Mouse (Mus musculus) left cerebral cortex, postnatal 10 days (tissue): Measurements from ENCODE around the gene H2-M10.5. TPM values are rescaled to one million over a fixed set of nuclear protein-coding genes. Genes with fewer than 3 reads are reported as not detected.
"Not testable (repeated sequence)": the region's sequence is repeated elsewhere in the genome, so short reads cannot be mapped to it uniquely, and the experiment has no call there.

ENCODE experiments used
- DNase-seq, 2 experiments: peaks; one replicate each; pipeline ENCODE4 v3.0.0; 2021 to 2022; ENCODE audit warnings: low spot score in 2 of 2, mixed read lengths in 1 of 2; ENCODE audit errors: extremely low spot score in 1 of 2
- intact Hi-C: fragments of 180-260 bp; cut with DNase I; formaldehyde crosslinking; loops from one replicate; pipeline ENCODE4 v1.15.1; 2025
- total RNA-seq, 2 experiments: library from RNA; stranded (reverse); gene quantifications; 2 replicates each; pipeline ENCODE4 v1.2.3; 2021

Gene H2-M10.5
- total RNA-seq: not detected

- DNase-seq, intact Hi-C loops: not testable (repeated sequence)
These were observed at the start of gene H2-M10.5 for GRCm38 (mm10) chr17:36772610-36773009. H2-M10.5 (plus strand) TSS chr17:36772910.

GRCm38 (mm10) chr17:36726046-36726445 is 46.7 kb upstream of the H2-M10.5 start:
- intact Hi-C loops: no loop called here
- DNase-seq: peak in 1 of 2 experiments; percentile 4

- no peak for DNase-seq
- intact Hi-C loops: no loop called here
These were observed 8.9 kb upstream of the H2-M10.5 start for GRCm38 (mm10) chr17:36763816-36764215.

GRCm38 (mm10) chr17:36764244-36764643 is 8.5 kb upstream of the H2-M10.5 start:
- intact Hi-C loops: not testable (repeated sequence)
- DNase-seq: peak; percentile 45 to 58

- DNase-seq, intact Hi-C loops: not testable (repeated sequence)
These were observed 7.3 kb upstream of the H2-M10.5 start for GRCm38 (mm10) chr17:36765403-36765802.

GRCm38 (mm10) chr17:36781533-36781932 is 8.8 kb downstream of the H2-M10.5 start:
- DNase-seq: no peak
- intact Hi-C loops: no loop called here

- intact Hi-C loops: loop anchor here (5.0 kb wide), 1 partner anchor 429 kb away; no protein-coding TSS in a partner anchor
- DNase-seq: peak in 1 of 2 experiments; percentile 9
These were observed 13.8 kb downstream of the H2-M10.5 start for GRCm38 (mm10) chr17:36786483-36786886.

- DNase-seq: no peak
- intact Hi-C loops: loop anchor here (5.0 kb wide), 1 partner anchor 431 kb away; no protein-coding TSS in a partner anchor
These were observed 15.6 kb downstream of the H2-M10.5 start for GRCm38 (mm10) chr17:36788351-36788750.

- DNase-seq: peak; percentile 85 to 86
- intact Hi-C loops: loop anchor here (5.0 kb wide), 1 partner anchor 432 kb away; no protein-coding TSS in a partner anchor
These were observed 16.1 kb downstream of the H2-M10.5 start for GRCm38 (mm10) chr17:36788801-36789200.

GRCm38 (mm10) chr17:36799493-36799892 is 26.8 kb downstream of the H2-M10.5 start:
- DNase-seq: no peak
- intact Hi-C loops: no loop called here

- intact Hi-C loops, DNase-seq: not testable (repeated sequence)
These were observed 27.3 kb downstream of the H2-M10.5 start for GRCm38 (mm10) chr17:36799921-36800462.

GRCm38 (mm10) chr17:36811871-36812270 is 39.2 kb downstream of the H2-M10.5 start, which contains the start of gene H2-M10.6:
H2-M10.6 (plus strand) TSS chr17:36812171.
- no peak for DNase-seq
- intact Hi-C loops: loop anchor here (2.0 kb wide), 1 partner anchor 447 kb away; no protein-coding TSS in a partner anchor

- peak in 1 of 2 experiments; percentile 51 for DNase-seq
- intact Hi-C loops: no loop called here
These were observed 51.3 kb downstream of the H2-M10.5 start for GRCm38 (mm10) chr17:36824005-36824404.

GRCm38 (mm10) chr17:36825525-36825924 is 52.8 kb downstream of the H2-M10.5 start:
- intact Hi-C loops: no loop called here
- DNase-seq: no peak

Other genes with a start within 250 kb of the H2-M10.5 start
- gene H2-M11, start 225.8 kb upstream of the H2-M10.5 start, total RNA-seq: not detected
- gene H2-M9, start 130.2 kb upstream of the H2-M10.5 start, total RNA-seq: not detected
- gene H2-M1, start 100.7 kb upstream of the H2-M10.5 start, total RNA-seq: not detected
- not detected for gene H2-M10.6, start 39.3 kb downstream of the H2-M10.5 start, total RNA-seq
- 10 to 100 TPM; 30.1 to 30.3 TPM for gene Trim26, start 64.2 kb downstream of the H2-M10.5 start, total RNA-seq
- gene Trim15, start 94.3 kb downstream of the H2-M10.5 start, total RNA-seq: not detected
- gene Trim10, start 96.7 kb downstream of the H2-M10.5 start, total RNA-seq: under 1 TPM in 1 of 2 experiments, not detected in 1; 0.19 TPM
- not detected for gene Trim40, start 117.2 kb downstream of the H2-M10.5 start, total RNA-seq
- gene Trim31, start 125.2 kb downstream of the H2-M10.5 start, total RNA-seq: not detected
- gene Rnf39, start 170.0 kb downstream of the H2-M10.5 start, total RNA-seq: 1 to 10 TPM; 1.3 to 2.6 TPM
- 10 to 100 TPM; 89.7 to 90.6 TPM for gene Ppp1r11, start 178.8 kb downstream of the H2-M10.5 start, total RNA-seq
- 10 to 100 TPM; 25.3 to 27.8 TPM for gene Znrd1, start 185.6 kb downstream of the H2-M10.5 start, total RNA-seq
- gene Znrd1as, start 185.7 kb downstream of the H2-M10.5 start, total RNA-seq: 1 to 10 TPM; 2.8 to 3.5 TPM
- gene 2410137M14Rik, start 208.3 kb downstream of the H2-M10.5 start, total RNA-seq: under 1 TPM in 1 of 2 experiments, not detected in 1; 0.87 TPM
- gene H2-M5, start 216.6 kb downstream of the H2-M10.5 start, total RNA-seq: 1 to 10 TPM; 3.6 to 3.9 TPM
- gene Zfp57, start 228.3 kb downstream of the H2-M10.5 start, total RNA-seq: 10 to 100 TPM; 68.8 to 72.1 TPM